Mouse (Mus musculus): Measurements from ENCODE around the gene Mfsd4b2. TPM values are rescaled to one million over a fixed set of nuclear protein-coding genes. Genes with fewer than 3 reads are reported as not detected.

Gene Mfsd4b2
- total RNA-seq (2014; rRNA removed; ENCODE audit: low replicate concordance) (not detected in 2 replicates), polyA plus RNA-seq (2015; fragmentation: Nextera tagmentation; extraction: Ambion mirVana) (not detected in 2 replicates)

DNA sequence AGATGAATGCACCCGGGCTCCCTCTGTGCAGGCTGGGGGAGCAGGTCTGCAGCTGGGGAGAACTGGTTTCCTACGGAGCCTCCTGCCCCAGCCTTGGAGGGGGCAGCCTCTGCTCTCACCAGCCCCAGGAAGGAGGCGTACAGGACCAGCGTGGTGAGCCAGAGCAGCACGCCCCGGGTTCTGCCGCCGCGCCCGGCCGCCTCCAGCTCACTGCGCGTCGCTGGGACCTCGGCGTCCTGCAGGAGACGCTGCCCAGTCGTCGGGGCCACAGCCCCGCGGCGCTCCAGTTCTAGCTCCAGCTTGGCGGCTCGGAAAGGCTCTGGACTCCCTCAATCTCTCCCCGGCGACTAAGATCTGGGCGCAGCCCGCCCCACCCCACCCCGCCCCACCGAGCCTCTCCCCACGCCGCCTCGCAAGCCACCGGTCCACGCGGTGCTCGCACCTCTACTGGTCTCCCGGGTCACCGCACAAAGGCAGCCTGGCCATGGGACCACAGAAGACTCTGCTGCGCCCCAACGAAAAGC is at the start of gene Mfsd4b2:
Gene Mfsd4b2, minus strand, starts transcription at position 308 of the 524 bp plus-strand sequence.
- no peaks in the 10 kb centered on the region for H3K4me1 ChIP-seq (ENCODE audit: control insufficient read depth, insufficient read depth)
- H3K9me3 ChIP-seq (replicated peaks; ENCODE audit: control insufficient read depth, low read length): no peaks in the 10 kb centered on the region
- ATAC-seq (ENCODE audit: insufficient read depth, low read depth): peak; percentile 53; the same call in 1 of the 2 replicates
- H3K4me2 ChIP-seq (ENCODE audit: low read depth, low read length): peak within 1 kb of the TSS; percentile 69
- TF ChIP-seq EP300 (IDR thresholded peaks at IDR 0.05; ENCODE audit: low read depth): no peak
- peak; percentile 24 for TF ChIP-seq CTCF (IDR thresholded peaks at IDR 0.05; ENCODE audit: low read depth)
- DNase-seq (ENCODE audit: low spot score): peak; percentile 39
- 0 out of 2 replicates have a peak within 1 kb of the TSS, but pooled peaks have one; percentile 30 for H3K9ac ChIP-seq (replicated peaks; ENCODE audit: low read depth, low read length)
- no peaks in the 10 kb centered on the region for H3K36me3 ChIP-seq (replicated peaks; ENCODE audit: control insufficient read depth, insufficient read depth, low read length)
- no peaks in the 10 kb centered on the region for H3K27me3 ChIP-seq (ENCODE audit: control insufficient read depth, insufficient read depth, low read length)
- no peak within 1 kb of the TSS for H3K27ac ChIP-seq (ENCODE audit: low read depth)
- WGBS: under 1% methylated on average over 39 of the region's 41 CpGs
- H3K4me3 ChIP-seq (ENCODE audit: low read depth, low read length): peak within 1 kb of the TSS; percentile 45

DNA sequence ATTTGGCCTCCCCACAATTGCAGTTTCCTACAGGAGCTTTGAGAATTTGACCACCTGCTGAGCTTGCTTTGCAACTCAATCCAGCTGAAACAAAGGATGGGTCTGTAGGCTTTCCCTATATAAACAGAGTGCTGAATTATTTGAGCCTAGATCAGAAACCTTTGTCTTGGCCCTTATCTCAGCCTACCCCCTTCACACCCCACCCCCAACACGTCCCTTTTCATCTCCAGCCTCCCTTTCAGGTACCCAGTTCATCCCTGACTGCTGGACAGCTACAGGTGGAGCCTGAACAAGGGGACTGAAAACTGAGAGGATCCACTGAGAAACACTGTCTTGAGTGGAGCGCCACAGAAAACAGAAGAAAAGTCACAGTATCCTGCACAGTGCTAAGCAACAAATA is 49.0 kb upstream of the Mfsd4b2 start:
- peaks cover 7% of the 10 kb centered on the region; the same call in 1 of the 2 replicates for H3K9me3 ChIP-seq (replicated peaks; ENCODE audit: control insufficient read depth, low read length)
- ATAC-seq (ENCODE audit: insufficient read depth, low read depth) (no peak), DNase-seq (ENCODE audit: low spot score) (no peak)
- H3K27ac ChIP-seq (ENCODE audit: low read depth): no peak overlapping the region
- no peaks in the 10 kb centered on the region for H3K36me3 ChIP-seq (replicated peaks; ENCODE audit: control insufficient read depth, insufficient read depth, low read length)
- H3K4me3 ChIP-seq (ENCODE audit: low read depth, low read length): no peak overlapping the region
- no peak for TF ChIP-seq EP300 (IDR thresholded peaks at IDR 0.05; ENCODE audit: low read depth)
- TF ChIP-seq CTCF (IDR thresholded peaks at IDR 0.05; ENCODE audit: low read depth): no peak
- no peak overlapping the region for H3K9ac ChIP-seq (replicated peaks; ENCODE audit: low read depth, low read length)
- 40% methylated on average over 2 of the region's 2 CpGs for WGBS
- no peak overlapping the region for H3K4me2 ChIP-seq (ENCODE audit: low read depth, low read length)
- H3K27me3 ChIP-seq (ENCODE audit: control insufficient read depth, insufficient read depth, low read length): no peaks in the 10 kb centered on the region
- no peaks in the 10 kb centered on the region for H3K4me1 ChIP-seq (ENCODE audit: control insufficient read depth, insufficient read depth)

DNA sequence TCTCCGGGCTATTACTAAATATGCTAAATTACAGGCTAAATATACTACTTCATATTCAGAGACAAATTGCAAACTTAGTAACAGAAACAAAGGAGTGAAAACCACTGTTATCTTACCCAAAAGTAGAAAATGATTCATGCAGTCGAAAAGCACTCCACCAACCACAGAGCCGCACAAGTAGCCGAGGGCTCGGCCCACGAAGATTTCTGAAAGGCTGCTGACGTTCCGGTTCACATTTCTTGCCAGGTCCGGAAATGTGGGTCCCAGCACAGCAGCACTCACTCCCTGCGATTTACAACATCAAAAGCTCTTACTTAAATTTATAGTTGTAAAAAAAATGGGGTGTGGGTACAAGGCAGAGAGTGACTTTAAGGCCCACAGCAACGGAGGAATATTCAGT is 48.3 kb upstream of the Mfsd4b2 start:
- Histone ChIP-seq H3K9me3 (replicated peaks; ENCODE audit: control insufficient read depth, low read length) (peaks cover 7% of the 10 kb centered on the region; the same call in 1 of the 2 replicates), H3K27ac (ENCODE audit: low read depth) (no peak overlapping the region), H3K4me2 (ENCODE audit: low read depth, low read length) (no peak overlapping the region), H3K4me3 (ENCODE audit: low read depth, low read length) (no peak overlapping the region), H3K36me3 (replicated peaks; ENCODE audit: control insufficient read depth, insufficient read depth, low read length) (no peaks in the 10 kb centered on the region), H3K9ac (replicated peaks; ENCODE audit: low read depth, low read length) (no peak overlapping the region), H3K27me3 (ENCODE audit: control insufficient read depth, insufficient read depth, low read length) (no peaks in the 10 kb centered on the region), H3K4me1 (ENCODE audit: control insufficient read depth, insufficient read depth) (no peaks in the 10 kb centered on the region)
- DNase-seq (ENCODE audit: low spot score) (no peak), ATAC-seq (ENCODE audit: insufficient read depth, low read depth) (no peak)
- TF ChIP-seq EP300 (IDR thresholded peaks at IDR 0.05; ENCODE audit: low read depth) (no peak), CTCF (IDR thresholded peaks at IDR 0.05; ENCODE audit: low read depth) (no peak)
- 58% methylated on average over 11 of the region's 11 CpGs for WGBS

DNA sequence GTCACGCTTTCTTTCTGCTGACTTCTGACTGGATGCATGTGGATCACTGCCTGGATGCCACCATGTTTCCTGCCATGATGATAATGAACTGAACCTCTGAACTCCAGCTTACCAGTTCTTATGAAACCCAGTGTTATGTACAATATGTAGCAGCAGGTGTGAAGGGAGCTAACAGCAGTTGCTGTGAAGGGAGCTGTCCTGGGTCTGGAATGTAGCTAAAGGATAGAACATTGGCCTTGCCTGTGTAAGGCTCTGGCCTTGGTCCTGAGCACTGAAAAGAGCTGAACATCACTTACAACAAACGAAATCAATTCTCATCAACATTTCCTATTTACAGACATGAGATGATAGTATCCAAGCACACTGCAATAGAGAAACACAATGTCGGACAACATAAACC is 40.8 kb upstream of the Mfsd4b2 start:
- Histone ChIP-seq H3K36me3 (replicated peaks; ENCODE audit: control insufficient read depth, insufficient read depth, low read length) (no peaks in the 10 kb centered on the region), H3K9me3 (replicated peaks; ENCODE audit: control insufficient read depth, low read length) (no peaks in the 10 kb centered on the region), H3K4me1 (ENCODE audit: control insufficient read depth, insufficient read depth) (no peaks in the 10 kb centered on the region), H3K9ac (replicated peaks; ENCODE audit: low read depth, low read length) (no peak overlapping the region), H3K4me3 (ENCODE audit: low read depth, low read length) (no peak overlapping the region), H3K27ac (ENCODE audit: low read depth) (no peak overlapping the region), H3K27me3 (ENCODE audit: control insufficient read depth, insufficient read depth, low read length) (no peaks in the 10 kb centered on the region), H3K4me2 (ENCODE audit: low read depth, low read length) (no peak overlapping the region)
- WGBS: 70% methylated on average over 3 of the region's 3 CpGs
- ATAC-seq (ENCODE audit: insufficient read depth, low read depth): peak; percentile 72
- no peak for TF ChIP-seq CTCF (IDR thresholded peaks at IDR 0.05; ENCODE audit: low read depth)
- no peak for TF ChIP-seq EP300 (IDR thresholded peaks at IDR 0.05; ENCODE audit: low read depth)
- peak; percentile 58 for DNase-seq (ENCODE audit: low spot score)

DNA sequence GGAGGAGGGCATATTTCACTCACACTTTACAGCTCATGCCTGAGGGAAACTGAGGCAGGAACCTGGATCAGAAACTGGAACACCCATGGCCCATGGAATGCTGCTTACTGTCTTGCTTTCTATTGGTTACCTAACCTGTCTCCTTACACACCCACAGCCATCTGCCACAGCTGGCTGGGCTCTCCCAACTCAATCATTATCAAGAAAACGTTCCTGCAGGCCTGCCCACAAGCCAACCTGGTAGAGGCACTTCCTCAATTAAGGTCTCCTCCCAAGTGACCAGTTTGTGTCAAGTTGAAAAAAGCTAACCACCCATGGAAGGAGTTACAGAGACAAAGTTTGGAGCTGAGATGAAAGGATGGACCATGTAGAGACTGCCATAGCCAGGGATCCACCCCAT is 35.2 kb upstream of the Mfsd4b2 start:
- 31% methylated on average over 1 of the region's 1 CpGs for WGBS
- H3K4me2 ChIP-seq (ENCODE audit: low read depth, low read length): no peak overlapping the region
- no peaks in the 10 kb centered on the region for H3K27me3 ChIP-seq (ENCODE audit: control insufficient read depth, insufficient read depth, low read length)
- DNase-seq (ENCODE audit: low spot score) (no peak), ATAC-seq (ENCODE audit: insufficient read depth, low read depth) (no peak)
- TF ChIP-seq CTCF (IDR thresholded peaks at IDR 0.05; ENCODE audit: low read depth): no peak
- no peak for TF ChIP-seq EP300 (IDR thresholded peaks at IDR 0.05; ENCODE audit: low read depth)
- H3K4me3 ChIP-seq (ENCODE audit: low read depth, low read length): no peak overlapping the region
- H3K4me1 ChIP-seq (ENCODE audit: control insufficient read depth, insufficient read depth): peaks cover 9% of the 10 kb centered on the region
- H3K36me3 ChIP-seq (replicated peaks; ENCODE audit: control insufficient read depth, insufficient read depth, low read length): no peaks in the 10 kb centered on the region
- no peak overlapping the region for H3K9ac ChIP-seq (replicated peaks; ENCODE audit: low read depth, low read length)
- no peaks in the 10 kb centered on the region for H3K9me3 ChIP-seq (replicated peaks; ENCODE audit: control insufficient read depth, low read length)
- no peak overlapping the region for H3K27ac ChIP-seq (ENCODE audit: low read depth)

DNA sequence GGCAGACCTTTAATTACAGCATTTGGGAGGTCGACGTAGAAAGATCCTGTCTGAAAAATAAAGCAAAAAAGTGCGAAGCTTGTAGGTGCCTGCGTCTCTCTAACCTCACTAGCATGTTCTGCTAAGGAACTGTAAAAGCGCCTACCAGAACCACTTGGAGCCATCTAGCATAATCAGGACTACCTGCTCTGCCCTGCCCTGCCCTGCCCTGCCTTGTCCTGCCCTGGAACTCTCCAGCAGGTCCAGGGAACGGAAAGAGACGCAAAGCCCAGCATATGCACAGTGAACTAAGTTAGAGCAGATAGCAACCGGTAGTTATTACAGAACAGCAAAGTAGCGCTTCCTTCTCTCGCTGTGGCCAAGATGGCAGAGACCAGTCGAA is 33.7 kb upstream of the Mfsd4b2 start:
- DNase-seq (ENCODE audit: low spot score): no peak
- Histone ChIP-seq H3K4me1 (ENCODE audit: control insufficient read depth, insufficient read depth) (peaks cover 9% of the 10 kb centered on the region), H3K27me3 (ENCODE audit: control insufficient read depth, insufficient read depth, low read length) (no peaks in the 10 kb centered on the region), H3K9ac (replicated peaks; ENCODE audit: low read depth, low read length) (no peak overlapping the region), H3K36me3 (replicated peaks; ENCODE audit: control insufficient read depth, insufficient read depth, low read length) (no peaks in the 10 kb centered on the region), H3K4me2 (ENCODE audit: low read depth, low read length) (peak overlapping the region; percentile 87), H3K4me3 (ENCODE audit: low read depth, low read length) (no peak overlapping the region), H3K9me3 (replicated peaks; ENCODE audit: control insufficient read depth, low read length) (no peaks in the 10 kb centered on the region), H3K27ac (ENCODE audit: low read depth) (no peak overlapping the region)
- WGBS: 36% methylated on average over 11 of the region's 11 CpGs
- no peak for TF ChIP-seq EP300 (IDR thresholded peaks at IDR 0.05; ENCODE audit: low read depth)
- no peak for TF ChIP-seq CTCF (IDR thresholded peaks at IDR 0.05; ENCODE audit: low read depth)
- no peak; the same call in 1 of the 2 replicates for ATAC-seq (ENCODE audit: insufficient read depth, low read depth)
